Comparison of ENCODE assay signal across 16 mouse cellular contexts in the genomic region with DNA sequence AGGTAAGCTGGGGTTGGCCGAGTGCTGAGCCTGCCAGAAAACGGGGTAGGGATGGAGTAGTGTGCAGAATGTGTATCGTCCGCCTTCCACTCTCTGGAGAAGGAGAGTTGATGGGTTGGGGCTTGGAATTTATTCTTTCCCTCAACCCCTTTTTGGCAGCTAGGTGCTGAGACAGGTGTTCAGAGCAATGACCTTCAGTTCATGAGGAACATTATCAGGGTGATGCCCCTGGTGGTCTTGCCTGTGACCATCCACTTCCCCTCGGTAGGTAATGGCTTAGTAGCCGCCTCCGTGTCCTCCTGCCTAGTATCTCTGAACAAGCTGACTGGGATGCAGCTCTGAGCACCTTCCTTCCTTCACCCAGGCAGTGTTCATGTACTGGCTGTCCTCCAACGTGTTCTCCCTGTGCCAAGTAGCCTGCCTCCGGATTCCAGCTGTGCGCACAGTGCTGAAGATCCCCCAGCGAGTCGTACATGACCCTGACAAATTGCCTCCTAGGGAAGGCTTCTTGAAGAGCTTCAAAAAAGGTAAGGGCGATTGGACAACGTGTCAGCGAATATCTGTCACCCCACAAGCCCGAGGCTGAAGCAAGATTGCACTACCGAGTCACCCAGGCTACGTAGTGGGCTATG. TPM values are rescaled to one million over a fixed set of nuclear protein-coding genes. Genes with fewer than 3 reads are reported as not detected.
DNase-seq lines count a peak whose midpoint lies in the region; ATAC-seq and TF ChIP-seq lines count a peak whose summit lies in the region.
"Had no signal": no experiment of that assay in that cellular context is flagged by ENCODE, and none has a peak within 500 bp of the region (broad histone marks: within the 10 kb centered on the region; RNA-seq: fewer than 3 reads in every experiment).

No protein-coding gene starts in this region.

- H3K4me3 ChIP-seq in heart, embryonic 11.5 days (ENCODE audit: low read depth, low read length) = no peak overlapping the region
- H3K4me3 ChIP-seq in stomach, postnatal 0 days (ENCODE audit: low read depth, low read length) = no peak overlapping the region
- H3K4me3 ChIP-seq: embryonic facial prominence, embryonic 10.5 days; hindbrain, embryonic 13.5 days; stomach, embryonic 15.5 days had no signal

- TF ChIP-seq CTCF in stomach, postnatal 0 days (IDR thresholded peaks at IDR 0.05; ENCODE audit: low read depth) = no peak

- 88% methylated on average over 18 of the region's 18 CpGs for WGBS in heart, embryonic 11.5 days (ENCODE audit: insufficient replicate concordance)
- whole genome bisulfite sequencing in stomach, postnatal 0 days = 84% methylated on average over 18 of the region's 18 CpGs

- intact Hi-C loops in heart, postnatal 14 days (cut with DNase I) = no loop called here
- intact Hi-C loops in left cerebral cortex, postnatal 14 days (cut with DNase I) = loop anchor here (5.0 kb wide), 1 partner anchor 45 kb away; no protein-coding TSS in a partner anchor

- no peak overlapping the region for H3K4me2 ChIP-seq in heart, embryonic 11.5 days
- no peak overlapping the region for H3K4me2 ChIP-seq in stomach, postnatal 0 days (replicated peaks; ENCODE audit: low read depth)
- H3K4me2 ChIP-seq: hindbrain, embryonic 13.5 days; liver, embryonic 11.5 days; stomach, embryonic 15.5 days had no signal

- ATAC-seq in heart, embryonic 11.5 days (replicated peaks; ENCODE audit: insufficient number of reproducible peaks, low FRiP score, low TSS enrichment) = no peak
- ATAC-seq in granulocyte monocyte progenitor cell, adult 5-6 weeks (replicated peaks; ENCODE audit: poor library complexity, severe bottlenecking) = no peak
- ATAC-seq in stomach, postnatal 0 days (ENCODE audit: low FRiP score, low TSS enrichment) = no peak
- ATAC-seq: activated CD4-positive, CD25-positive, alpha-beta regulatory T cell, adult 4 months; CD4-positive, CD25-positive, alpha-beta regulatory T cell, adult 4 months; lung, postnatal 0 days had no signal

- H3K27ac ChIP-seq in heart, embryonic 11.5 days (ENCODE audit: low read depth, low read length) = no peak overlapping the region
- no peak overlapping the region for H3K27ac ChIP-seq in stomach, postnatal 0 days (replicated peaks)
- H3K27ac ChIP-seq: embryonic facial prominence, embryonic 10.5 days; hindbrain, embryonic 13.5 days; stomach, embryonic 15.5 days had no signal

- no peak overlapping the region for H3K9ac ChIP-seq in heart, embryonic 11.5 days (ENCODE audit: low read depth, low read length)
- no peak overlapping the region for H3K9ac ChIP-seq in stomach, postnatal 0 days (ENCODE audit: low read length)
- H3K9ac ChIP-seq: hindbrain, embryonic 13.5 days; stomach, embryonic 15.5 days had no signal

- no peaks in the 10 kb centered on the region for H3K9me3 ChIP-seq in heart, embryonic 11.5 days (replicated peaks; ENCODE audit: control insufficient read depth, low read length)
- no peaks in the 10 kb centered on the region for H3K9me3 ChIP-seq in stomach, postnatal 0 days (ENCODE audit: control insufficient read depth, low read length)
- H3K9me3 ChIP-seq: hindbrain, embryonic 13.5 days; stomach, embryonic 15.5 days had no signal

- peak; percentile 16 to 20 for DNase-seq in heart, postnatal 14 days
- peak; percentile 19 to 39 for DNase-seq in left cerebral cortex, postnatal 14 days (ENCODE audit: low spot score in 2 of 2)
- DNase-seq in left cerebral cortex, adult 8-10 months (ENCODE audit: low spot score in 2 of 2) = no peak
- peak; percentile 45 for DNase-seq in adrenal gland, postnatal 10 days
- DNase-seq in heart, postnatal 4 days = peak; percentile 31
- no peak for DNase-seq in stomach, postnatal 0 days (ENCODE audit: low spot score)
- DNase-seq: cerebellum, postnatal 14 days had no signal

- no peaks in the 10 kb centered on the region for H3K4me1 ChIP-seq in heart, embryonic 11.5 days (ENCODE audit: control insufficient read depth, insufficient read depth, low read length)
- no peaks in the 10 kb centered on the region for H3K4me1 ChIP-seq in stomach, postnatal 0 days (replicated peaks; ENCODE audit: control insufficient read depth, insufficient read depth)
- H3K4me1 ChIP-seq: embryonic facial prominence, embryonic 10.5 days; stomach, embryonic 15.5 days had no signal

- no peaks in the 10 kb centered on the region for H3K27me3 ChIP-seq in heart, embryonic 11.5 days (ENCODE audit: control insufficient read depth, insufficient read depth, low read length)
- no peaks in the 10 kb centered on the region for H3K27me3 ChIP-seq in stomach, postnatal 0 days (ENCODE audit: control insufficient read depth, insufficient read depth, low read length)
- H3K27me3 ChIP-seq: hindbrain, embryonic 13.5 days; stomach, embryonic 15.5 days had no signal

- TF ChIP-seq EP300 in stomach, postnatal 0 days (optimal IDR thresholded peaks at IDR 0.05) = no peak

- peaks cover 42% of the 10 kb centered on the region for H3K36me3 ChIP-seq in heart, embryonic 11.5 days (ENCODE audit: control insufficient read depth, insufficient read depth, low read length)
- peaks cover 25% of the 10 kb centered on the region for H3K36me3 ChIP-seq in stomach, postnatal 0 days (ENCODE audit: control insufficient read depth, insufficient read depth, low read length)

RNA-seq across cellular contexts. Expression of gene Oxa1l, which starts 6.9 kb away (rescaled TPM):
- 100 to 1,000 TPM; 116 to 125 TPM for total RNA-seq in heart, postnatal 14 days (2021)
- polyA plus RNA-seq in heart, embryonic 11.5 days (2014; fragmentation: Nextera tagmentation; extraction: Ambion mirVana) = 61.7 and 62.5 TPM in 2 replicates
- total RNA-seq in left cerebral cortex, postnatal 14 days (2021) = 10 to 100 TPM; 61.3 to 65.4 TPM
- 10 to 100 TPM; 51.0 to 56.7 (median 55.1) TPM for total RNA-seq in left cerebral cortex, adult 8-10 months (2022)
- total RNA-seq in adrenal gland, postnatal 10 days (2021) = 100 to 1,000 TPM; 114 to 138 TPM
- total RNA-seq in heart, postnatal 4 days (2021) = 100 to 1,000 TPM; 114 to 126 TPM
- total RNA-seq in granulocyte monocyte progenitor cell, adult 5-6 weeks (2014; fragmentation: Nextera tagmentation) = 43.2 and 53.8 TPM in 2 replicates
- 30.6 and 51.1 TPM in 2 replicates for total RNA-seq in granulocyte monocyte progenitor cell, adult 5-6 weeks (2017)
- 30.5 and 31.7 TPM in 2 replicates for polyA plus RNA-seq in stomach, postnatal 0 days (2015; fragmentation: Nextera tagmentation; extraction: Ambion mirVana)

RNA-seq across cellular contexts. Expression of gene Slc7a7, which starts 50.0 kb away (rescaled TPM):
- 1 to 10 TPM; 6.2 to 6.5 TPM for total RNA-seq in heart, postnatal 14 days (2021)
- 8.0 TPM in 2 replicates for polyA plus RNA-seq in heart, embryonic 11.5 days (2014; fragmentation: Nextera tagmentation; extraction: Ambion mirVana)
- 1 to 10 TPM; 1.5 to 2.5 TPM for total RNA-seq in left cerebral cortex, postnatal 14 days (2021)
- total RNA-seq in left cerebral cortex, adult 8-10 months (2022) = 1 to 10 TPM; 1.1 to 7.5 (median 3.4) TPM
- total RNA-seq in adrenal gland, postnatal 10 days (2021) = 1 to 10 TPM; 6.2 to 7.9 TPM
- total RNA-seq in heart, postnatal 4 days (2021) = 1 to 10 TPM; 5.2 to 7.8 TPM
- 10.3 and 10.7 TPM in 2 replicates for total RNA-seq in granulocyte monocyte progenitor cell, adult 5-6 weeks (2014; fragmentation: Nextera tagmentation)
- 3.0 and 3.1 TPM in 2 replicates for total RNA-seq in granulocyte monocyte progenitor cell, adult 5-6 weeks (2017)
- polyA plus RNA-seq in stomach, postnatal 0 days (2015; fragmentation: Nextera tagmentation; extraction: Ambion mirVana) = 9.3 and 9.5 TPM in 2 replicates

RNA-seq across cellular contexts. Expression of gene Mrpl52, which starts 59.2 kb away (rescaled TPM):
- 100 to 1,000 TPM; 102 to 116 TPM for total RNA-seq in heart, postnatal 14 days (2021)
- polyA plus RNA-seq in heart, embryonic 11.5 days (2014; fragmentation: Nextera tagmentation; extraction: Ambion mirVana) = 242 and 250 TPM in 2 replicates
- 10 to 100 TPM; 79.5 to 91.5 TPM for total RNA-seq in left cerebral cortex, postnatal 14 days (2021)
- total RNA-seq in left cerebral cortex, adult 8-10 months (2022) = 100 to 1,000 TPM in 2 of 4 experiments, 10 to 100 TPM in 2; 71.6 to 109 (median 87.4) TPM
- total RNA-seq in adrenal gland, postnatal 10 days (2021) = 100 to 1,000 TPM; 204 to 212 TPM
- total RNA-seq in heart, postnatal 4 days (2021) = 100 to 1,000 TPM; 185 to 194 TPM
- total RNA-seq in granulocyte monocyte progenitor cell, adult 5-6 weeks (2014; fragmentation: Nextera tagmentation) = 63.7 and 100 TPM in 2 replicates
- total RNA-seq in granulocyte monocyte progenitor cell, adult 5-6 weeks (2017) = 34.0 and 40.1 TPM in 2 replicates
- polyA plus RNA-seq in stomach, postnatal 0 days (2015; fragmentation: Nextera tagmentation; extraction: Ambion mirVana) = 312 and 339 TPM in 2 replicates

Comparison
In these comparisons a context has a peak if more than half of its experiments do, and no peak if none do; other contexts are left out.
1. DNase-seq: peak in heart, postnatal 14 days (2 of 2), left cerebral cortex, postnatal 14 days (2 of 2), adrenal gland, postnatal 10 days (single experiment) and heart, postnatal 4 days (single experiment); none in left cerebral cortex, adult 8-10 months (0 of 2) and stomach, postnatal 0 days (single experiment).